Mouse (Mus musculus) ES-Bruce4 (cell line): ENCODE results near the gene Gm12185.

ENCODE experiments used
- CTCF ChIP-seq: IDR thresholded peaks from one replicate; pipeline ENCODE4 v1.8.1; 2011; ENCODE audit warnings: low read depth, low read length
- POLR2A ChIP-seq: IDR thresholded peaks from one replicate; pipeline ENCODE4 v1.8.1; 2011; ENCODE audit warnings: low read length; ENCODE audit not compliant: insufficient read depth

GRCm38 (mm10) chr11:48859014-48859413 is 133.0 kb downstream of the Gm12185 start:
- TF ChIP-seq POLR2A: no peak
- TF ChIP-seq CTCF: peak; percentile 21
